Mouse (Mus musculus): ENCODE measurements around the gene Sult5a1.
A peak's percentile ranks its signal among the peaks of the same experiment; 100 is the strongest.

Gene Sult5a1

DNA sequence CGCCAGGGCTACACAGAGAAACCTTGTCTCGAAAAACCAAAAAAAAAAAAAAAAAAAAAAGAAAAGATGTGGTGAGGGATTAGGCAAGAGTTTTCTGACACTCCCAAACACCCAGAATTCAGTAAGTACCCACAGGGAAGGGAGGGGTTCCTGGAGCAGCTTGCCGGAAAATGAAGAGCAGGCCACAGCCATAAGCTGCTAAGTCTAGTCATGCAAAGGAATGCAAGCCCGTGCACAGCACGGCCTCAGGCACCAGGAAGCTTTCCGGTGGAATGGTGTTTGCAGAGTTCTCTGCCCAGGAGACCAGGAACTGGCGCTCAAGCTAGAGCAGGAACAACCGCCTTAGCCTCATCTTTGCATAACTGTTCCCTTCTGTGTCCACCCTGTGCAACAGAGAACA is 57.8 kb downstream of the Sult5a1 start:
- no peak for DNase-seq

DNA sequence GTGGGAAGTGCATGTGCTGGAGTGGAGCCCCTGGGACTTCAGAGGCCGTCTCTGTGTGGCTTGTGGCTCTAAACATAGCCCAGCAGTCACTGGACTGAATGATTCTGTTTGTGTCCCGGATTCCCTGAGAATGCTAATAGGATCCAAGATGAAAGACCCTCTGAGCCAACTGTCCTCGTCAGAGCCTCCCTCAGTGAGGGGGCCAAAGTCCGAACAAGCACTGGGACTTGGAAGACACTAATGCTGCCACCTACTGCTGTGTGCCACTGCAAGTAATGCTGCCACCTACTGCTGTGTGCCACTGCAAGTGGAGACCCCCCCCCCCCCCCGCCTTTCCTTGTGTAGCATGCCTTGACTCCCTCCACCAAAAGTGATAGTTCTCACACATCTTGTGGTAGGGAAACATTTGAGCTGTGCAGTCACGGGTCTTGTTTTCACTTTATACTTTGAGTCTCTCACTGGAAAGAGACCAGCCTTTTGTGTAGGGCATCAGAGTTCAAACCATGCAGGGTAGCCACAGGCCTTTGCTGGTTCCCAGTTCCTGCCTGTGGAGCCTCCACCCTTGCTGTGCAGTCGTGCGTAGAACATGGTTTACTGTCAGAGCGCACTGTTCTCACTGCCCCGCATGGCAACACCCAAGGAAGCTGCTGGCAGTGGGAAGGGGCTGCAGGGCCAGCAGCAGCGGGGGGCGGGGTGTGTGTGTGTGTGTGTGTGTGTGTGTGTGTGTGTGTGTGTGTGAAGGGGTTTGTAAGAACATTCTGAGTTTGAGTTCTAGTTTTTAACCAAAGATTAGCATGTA is 60.1 kb downstream of the Sult5a1 start:
- DNase-seq = peak in 1 of 2 experiments; percentile 59

DNA sequence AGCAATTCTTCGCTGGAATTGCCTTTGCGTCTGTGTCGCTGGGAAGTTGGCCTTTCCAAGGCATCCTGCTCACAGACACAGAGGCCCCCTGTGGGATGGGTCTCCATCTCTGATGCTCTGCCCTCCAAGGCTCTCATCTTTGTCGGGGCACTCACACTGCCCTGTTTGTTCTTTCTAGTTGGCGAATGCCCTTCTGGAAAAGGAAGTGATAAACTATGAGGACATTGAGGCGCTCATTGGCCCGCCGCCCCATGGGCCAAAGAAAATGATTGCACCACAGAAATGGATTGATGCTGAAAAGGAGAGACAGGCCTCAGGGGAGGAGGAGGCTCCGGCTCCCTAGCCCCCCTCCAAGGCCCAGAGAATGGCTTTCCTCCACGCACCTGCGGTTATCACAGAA is 60.9 kb downstream of the Sult5a1 start:
- DNase-seq = peak in 1 of 2 experiments; percentile 42

Data from cerebellum, postnatal 10 days (tissue).